8 mouse cellular contexts compared by ENCODE assay signal in genomic region chr7:76392941-76393817, GRCm38 (mm10).
DNase-seq lines count a peak whose midpoint lies in the region; ATAC-seq lines count a peak whose summit lies in the region.

No protein-coding gene starts in this region.

- ATAC-seq in hindbrain, embryonic 15.5 days (ENCODE audit: low FRiP score, low read depth): peak; percentile 92
- no peak for ATAC-seq in erythroid progenitor cell, adult 5-6 weeks (replicated peaks; ENCODE audit: low FRiP score, poor library complexity, severe bottlenecking)

- no peaks in the 10 kb centered on the region for H3K36me3 ChIP-seq in hindbrain, embryonic 15.5 days

- peak overlapping the region; percentile 38 for H3K9ac ChIP-seq in hindbrain, embryonic 15.5 days

- H3K27ac ChIP-seq in hindbrain, embryonic 15.5 days (replicated peaks): peak overlapping the region; percentile 70

- no peaks in the 10 kb centered on the region for H3K27me3 ChIP-seq in hindbrain, embryonic 15.5 days

- no peaks in the 10 kb centered on the region for H3K9me3 ChIP-seq in hindbrain, embryonic 15.5 days

- WGBS in hindbrain, embryonic 15.5 days: 7% methylated on average over 15 of the region's 15 CpGs

- H3K4me1 ChIP-seq in hindbrain, embryonic 15.5 days (replicated peaks): peaks cover 16% of the 10 kb centered on the region

- peak overlapping the region; percentile 35 for H3K4me3 ChIP-seq in hindbrain, embryonic 15.5 days

- H3K4me2 ChIP-seq in hindbrain, embryonic 15.5 days: peak overlapping the region; percentile 54

- DNase-seq in R1 (ENCODE audit: low read depth, low spot score): peak; percentile 56
- DNase-seq in cerebellum, adult 9-11 months: peak; percentile 28
- DNase-seq in frontal cortex, postnatal 14 days (ENCODE audit: low spot score in 2 of 2): peak; percentile 49 to 79
- peak; percentile 56 to 73 for DNase-seq in layer of hippocampus, postnatal 25 days (ENCODE audit: extremely low spot score in 1 of 2, low spot score in 1 of 2)
- peak; percentile 77 for DNase-seq in lung, postnatal 10 days
- DNase-seq in retina, postnatal 1 day: peak; percentile 82

Comparison
In these comparisons a context has a peak if more than half of its experiments do, and no peak if none do; other contexts are left out.
1. DNase-seq: peak in every context shown above with its lines; median percentile 82 in retina, postnatal 1 day; 77 in lung, postnatal 10 days; 64 in layer of hippocampus, postnatal 25 days; 64 in frontal cortex, postnatal 14 days; 56 in R1; 28 in cerebellum, adult 9-11 months.